Mouse (Mus musculus): ENCODE results near the gene Tmem150b. TPM values are rescaled to one million over a fixed set of nuclear protein-coding genes. Genes with fewer than 3 reads are reported as not detected.

The Tmem150b gene
- total and polyA plus RNA-seq, 3 experiments: 0.31 to 1.4 TPM; not detected in 1

- Histone ChIP-seq H3K79me2 (ENCODE audit: control insufficient read depth, insufficient read depth, low read length, poor library complexity) (no peaks in the 10 kb centered on the region; the same call in 1 of the 2 replicates), H3K4me3 (ENCODE audit: control insufficient read depth in 1 of 2, insufficient read depth in 1 of 2, low read depth in 2 of 2, low read length in 2 of 2) (no peak overlapping the region), H3K9ac (ENCODE audit: control insufficient read depth, low read depth, low read length, poor library complexity, severe bottlenecking) (no peak overlapping the region), H3K27ac (ENCODE audit: control insufficient read depth, low read depth, low read length) (no peak overlapping the region), H3K27me3 (ENCODE audit: control insufficient read depth in 1 of 2, insufficient read depth in 2 of 2, low read length in 2 of 2) (no peaks in the 10 kb centered on the region), H3K9me3 (replicated peaks; ENCODE audit: insufficient read depth, low read length) (no peaks in the 10 kb centered on the region), H3K4me1 (ENCODE audit: control insufficient read depth in 1 of 2, insufficient read depth in 2 of 2, low read length in 2 of 2) (peaks cover 2 to 16% of the 10 kb centered on the region in 2 experiments), H3K36me3 (ENCODE audit: control insufficient read depth in 1 of 2, insufficient read depth in 2 of 2, low read length in 2 of 2) (peaks cover 0 to 4% of the 10 kb centered on the region in 2 experiments; a peak in 2 of 4 replicates)
- no peak for DNase-seq (ENCODE audit: low read depth, low spot score)
- TF ChIP-seq CHD1 (IDR thresholded peaks at IDR 0.05; ENCODE audit: low read depth, low read length) (no peak), TAL1 (IDR thresholded peaks at IDR 0.05; ENCODE audit: low read length) (peak; percentile 54)
These were observed 18.3 kb upstream of the Tmem150b start for GRCm38 (mm10) chr7:4743354-4743753.

- Histone ChIP-seq H3K27ac (ENCODE audit: control insufficient read depth, low read depth, low read length) (no peak overlapping the region), H3K9ac (ENCODE audit: control insufficient read depth, low read depth, low read length, poor library complexity, severe bottlenecking) (no peak overlapping the region), H3K4me3 (ENCODE audit: control insufficient read depth in 1 of 2, insufficient read depth in 1 of 2, low read depth in 2 of 2, low read length in 2 of 2) (no peak overlapping the region), H3K27me3 (ENCODE audit: control insufficient read depth in 1 of 2, insufficient read depth in 2 of 2, low read length in 2 of 2) (no peaks in the 10 kb centered on the region), H3K4me1 (ENCODE audit: control insufficient read depth in 1 of 2, insufficient read depth in 2 of 2, low read length in 2 of 2) (peaks cover 2 to 10% of the 10 kb centered on the region in 2 experiments), H3K36me3 (ENCODE audit: control insufficient read depth in 1 of 2, insufficient read depth in 2 of 2, low read length in 2 of 2) (peaks cover 0 to 4% of the 10 kb centered on the region in 2 experiments; a peak in 2 of 4 replicates), H3K9me3 (replicated peaks; ENCODE audit: insufficient read depth, low read length) (no peaks in the 10 kb centered on the region), H3K79me2 (ENCODE audit: control insufficient read depth, insufficient read depth, low read length, poor library complexity) (no peaks in the 10 kb centered on the region; the same call in 1 of the 2 replicates)
- TF ChIP-seq UBTF (IDR thresholded peaks at IDR 0.05; ENCODE audit: borderline replicate concordance, insufficient read depth, low read depth, low read length) (no peak), MYC (IDR thresholded peaks at IDR 0.05; ENCODE audit: low read depth, low read length) (no peak), MAX (IDR thresholded peaks at IDR 0.05; ENCODE audit: low read length) (no peak), CHD1 (IDR thresholded peaks at IDR 0.05; ENCODE audit: low read depth, low read length) (no peak), TCF12 (IDR thresholded peaks at IDR 0.05; ENCODE audit: low read depth, low read length) (no peak), ZKSCAN1 (IDR thresholded peaks at IDR 0.05; ENCODE audit: low read depth, low read length) (no peak), MXI1 (IDR thresholded peaks at IDR 0.05; ENCODE audit: low read depth, low read length) (no peak), ELF1 (IDR thresholded peaks at IDR 0.05; ENCODE audit: low read depth, low read length) (no peak), CTCF (IDR thresholded peaks at IDR 0.05 in 2 of 3, conservative IDR thresholded peaks at IDR 0.05 in 1 of 3; ENCODE audit: control insufficient read depth in 1 of 3, insufficient read depth in 1 of 3, low read depth in 2 of 3, low read length in 3 of 3, poor library complexity in 1 of 3, severe bottlenecking in 1 of 3) (no peak), KAT2A (conservative IDR thresholded peaks at IDR 0.05; ENCODE audit: low read depth, low read length) (no peak), USF2 (IDR thresholded peaks at IDR 0.05; ENCODE audit: borderline replicate concordance in 1 of 2, insufficient read depth in 1 of 2, low read depth in 1 of 2, low read length in 2 of 2) (no peak), POLR2AphosphoS2 (IDR thresholded peaks at IDR 0.05; ENCODE audit: low read length) (no peak), ZMIZ1 (IDR thresholded peaks at IDR 0.05; ENCODE audit: low read depth, low read length) (no peak), ZC3H11A (IDR thresholded peaks at IDR 0.05; ENCODE audit: low read depth, low read length) (no peak)
- no peak for DNase-seq (ENCODE audit: low read depth, low spot score)
These were observed 17.4 kb upstream of the Tmem150b start for GRCm38 (mm10) chr7:4742482-4742819.

Measured in MEL (cell line).